Mouse (Mus musculus) CH12F3 (cell line): ENCODE measurements around the gene Agmat.
"Not testable (repeated sequence)": the region's sequence is repeated elsewhere in the genome, so short reads cannot be mapped to it uniquely, and the experiment has no call there.

Experiments used
- in situ Hi-C: fragments of 300-500 bp; cut with MboI; formaldehyde crosslinking; loops from 2 replicates; pipeline ENCODE4 v1.14.3; 2020; ENCODE audit warnings: low sequenced_read_pairs

Gene Agmat

DNA sequence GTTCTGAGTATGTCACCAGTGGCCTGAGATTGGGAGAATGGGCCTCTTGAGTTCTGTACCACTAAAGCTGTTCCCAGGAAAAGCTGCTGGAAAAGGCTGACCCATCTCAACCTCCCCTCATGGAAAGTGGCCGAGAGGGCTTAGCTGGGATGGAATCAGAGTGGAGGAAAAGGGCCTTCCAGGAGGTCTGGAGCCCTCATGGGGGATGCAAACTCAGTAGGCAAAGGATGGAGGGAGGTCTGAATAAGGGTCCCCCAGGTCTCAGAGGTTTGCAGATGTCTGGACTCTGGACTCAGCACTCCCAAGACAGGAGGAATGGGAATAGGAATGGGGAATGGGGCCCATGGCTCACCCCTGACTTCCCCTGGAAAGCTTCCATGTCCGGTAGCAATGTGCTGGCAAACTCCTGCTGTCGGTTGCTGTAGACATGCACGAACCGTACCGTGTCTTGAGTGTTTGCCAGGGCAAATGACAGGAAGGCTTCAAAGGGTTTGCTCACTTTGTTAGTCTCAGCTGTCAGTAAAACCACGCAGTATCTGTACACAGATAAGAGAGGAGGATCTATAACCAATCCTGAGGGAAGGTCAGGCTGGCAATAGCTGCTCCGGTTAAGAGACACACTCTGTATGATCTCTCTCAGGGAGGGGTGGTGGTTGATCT is 23.2 kb downstream of the Agmat start:
- in situ Hi-C loops: no loop called here

DNA sequence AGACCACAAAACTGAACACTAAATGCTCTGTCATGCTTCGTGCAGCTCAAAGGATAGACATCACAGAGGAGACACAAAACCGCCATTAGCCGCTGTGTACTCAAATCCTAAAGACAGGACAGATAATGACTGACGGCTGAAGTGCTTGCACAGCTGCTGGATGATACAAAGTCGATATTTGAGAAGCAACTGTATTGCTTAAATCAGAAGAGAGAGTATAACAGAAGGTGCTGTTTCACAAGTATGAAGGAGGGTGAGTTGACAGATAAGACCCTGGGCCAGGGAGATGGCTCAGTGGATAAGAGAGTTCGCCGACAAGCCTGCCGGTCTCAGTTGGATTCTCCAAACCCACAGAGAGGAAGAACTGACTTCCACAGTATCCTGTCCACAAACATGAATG is 25.4 kb downstream of the Agmat start:
- in situ Hi-C loops: no loop called here

DNA sequence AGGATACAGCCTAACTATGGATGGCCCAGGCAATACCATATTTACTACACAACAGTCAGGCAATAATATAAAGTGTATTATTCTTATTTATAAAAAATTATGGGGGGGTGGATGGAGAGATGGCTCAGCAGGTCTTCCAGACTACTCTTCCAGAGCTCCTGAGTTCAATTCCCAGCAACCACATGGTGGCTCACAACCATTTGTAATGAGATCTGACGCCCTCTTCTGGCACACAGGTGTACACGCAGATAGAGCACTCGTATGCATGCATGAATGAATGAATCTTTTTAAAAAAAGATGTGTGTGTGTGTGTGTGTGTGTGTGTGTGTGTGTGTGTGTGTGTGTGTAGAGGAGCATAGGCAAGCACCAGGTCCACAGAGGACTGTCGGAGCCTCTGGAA is 26.5 kb downstream of the Agmat start:
- in situ Hi-C loops: not testable (repeated sequence)

DNA sequence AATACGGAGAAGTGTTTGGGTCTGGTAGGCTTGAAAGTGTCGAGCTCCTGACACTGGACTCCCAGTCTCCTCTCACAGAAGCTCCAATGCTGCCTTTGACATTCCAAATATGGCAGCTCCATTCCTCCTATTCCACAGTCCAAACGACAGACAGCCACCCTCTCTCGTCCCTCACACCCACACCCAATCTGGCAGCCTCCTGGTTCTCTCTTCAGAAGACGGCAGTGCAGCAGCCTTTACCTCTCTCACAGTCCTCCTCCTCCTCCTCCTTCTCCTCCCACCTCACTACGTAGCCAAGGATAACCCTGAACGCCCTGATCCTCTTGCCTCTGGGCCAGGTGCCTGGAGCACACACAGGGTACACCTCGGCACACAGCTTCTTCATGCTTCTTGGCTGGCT is 33.4 kb downstream of the Agmat start:
- in situ Hi-C loops: no loop called here

DNA sequence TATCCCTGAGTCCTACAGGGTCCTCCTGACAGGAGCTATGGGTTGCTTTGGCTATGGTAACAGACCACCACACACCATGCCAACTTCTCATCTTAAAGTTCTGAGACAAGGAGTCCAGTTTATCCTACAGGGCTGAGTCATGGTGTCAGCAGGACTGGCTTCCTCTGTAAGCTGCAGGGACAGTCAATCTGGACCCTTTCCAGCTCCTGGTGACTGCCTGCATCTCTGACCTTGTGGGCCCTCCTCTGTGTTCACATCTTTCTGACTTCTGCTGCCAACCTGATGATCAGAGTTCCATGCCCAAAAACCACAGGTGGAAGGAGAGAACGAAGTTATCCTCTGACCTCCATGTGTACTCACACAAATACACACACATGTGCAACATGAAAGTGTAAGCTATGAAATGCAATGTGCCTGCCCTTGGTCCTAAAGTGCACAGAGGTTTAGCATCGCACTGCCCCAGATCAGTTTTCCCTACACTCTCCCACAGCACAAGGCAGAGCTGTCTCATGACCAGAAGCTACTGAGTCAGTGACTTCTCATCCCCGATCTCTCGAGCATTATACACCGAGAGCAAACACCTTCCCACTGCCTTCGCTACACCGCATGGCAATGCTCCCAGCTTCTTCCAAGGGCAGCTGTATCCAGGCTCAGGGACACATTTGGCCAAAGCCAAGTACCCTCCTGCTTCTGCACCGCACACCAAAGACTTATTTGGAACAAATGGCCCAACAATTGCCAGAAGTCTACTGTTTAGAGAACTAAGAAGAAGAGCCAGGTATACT is 34.9 kb downstream of the Agmat start:
- in situ Hi-C loops: no loop called here

DNA sequence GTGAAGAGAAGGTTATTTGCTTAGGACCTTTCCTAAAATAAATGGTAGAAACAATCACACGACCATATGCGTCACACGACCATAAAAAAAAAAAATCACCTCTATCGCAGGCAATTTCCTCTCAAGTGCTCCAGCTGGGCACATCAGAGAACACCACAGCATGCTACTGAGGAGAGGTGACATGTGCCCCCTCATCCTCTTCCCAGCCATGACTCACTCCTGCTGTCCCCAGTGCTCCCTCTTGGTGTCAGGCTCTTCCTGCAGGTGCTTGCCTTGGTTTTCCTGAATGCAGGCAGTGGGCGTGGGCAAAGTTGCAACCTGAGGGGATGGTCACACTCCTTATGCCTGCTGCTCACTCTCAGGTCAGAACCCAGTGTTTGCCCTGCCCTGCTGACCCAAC is 38.4 kb downstream of the Agmat start:
- in situ Hi-C loops: no loop called here

GRCm38 (mm10) chr4:141786141-141786540 is 39.7 kb downstream of the Agmat start:
- in situ Hi-C loops: no loop called here

- in situ Hi-C loops: no loop called here
These were observed 40.6 kb downstream of the Agmat start for GRCm38 (mm10) chr4:141787046-141787445.

GRCm38 (mm10) chr4:141787462-141787861 is 41.0 kb downstream of the Agmat start:
- in situ Hi-C loops: no loop called here

DNA sequence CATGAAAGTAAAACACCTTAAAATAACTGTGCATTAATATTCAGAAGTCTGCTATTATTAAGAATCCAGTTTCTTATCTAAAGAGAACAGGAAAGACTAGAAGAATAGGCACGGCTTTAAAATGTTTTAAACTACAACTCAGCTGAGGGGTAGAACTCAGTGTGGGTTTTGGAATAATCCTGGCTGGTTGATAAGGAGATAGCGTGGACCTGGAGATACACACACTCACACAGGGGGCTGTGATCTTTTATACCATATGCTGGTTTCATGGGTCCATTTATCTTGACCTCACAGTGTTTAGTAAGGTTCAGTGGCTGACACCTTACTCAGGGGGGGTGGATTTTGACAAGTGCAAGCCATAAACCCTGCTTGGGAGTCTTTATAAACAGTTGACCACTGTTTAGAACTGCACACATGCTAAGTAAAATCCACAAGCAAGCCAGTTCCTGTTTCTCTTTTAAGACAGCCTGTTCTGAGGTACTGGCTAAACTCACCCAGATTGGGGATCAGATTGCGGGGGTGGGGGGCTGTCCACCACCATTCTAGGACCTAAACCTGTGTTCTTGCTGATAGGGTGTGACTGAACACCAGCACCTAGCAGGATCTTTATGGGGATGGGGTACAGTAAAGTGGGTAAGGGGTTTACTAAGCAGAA is 43.2 kb downstream of the Agmat start:
- in situ Hi-C loops: no loop called here

DNA sequence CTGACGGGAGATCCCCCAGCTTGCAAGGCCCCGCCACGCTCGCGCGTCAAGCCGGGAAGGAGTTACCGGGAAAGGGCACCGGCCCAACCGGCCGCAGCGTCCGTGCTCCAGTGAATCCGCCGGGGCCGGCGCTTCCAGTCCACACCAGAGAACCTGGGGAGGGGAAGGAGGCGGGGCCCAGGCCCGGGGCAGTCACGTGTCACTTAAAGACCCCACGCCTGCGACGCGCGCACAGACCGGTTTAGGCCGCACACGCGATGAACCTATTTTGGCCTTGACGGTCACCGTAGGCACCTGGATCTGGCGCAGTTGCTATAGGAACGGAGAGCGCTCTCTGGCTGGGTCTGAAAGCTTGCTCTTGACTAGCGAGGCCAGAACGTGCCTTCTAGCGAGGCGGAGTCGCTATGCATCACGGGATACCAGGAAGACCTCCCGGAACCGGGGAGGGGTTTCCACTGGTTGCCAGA is 44.1 kb downstream of the Agmat start, which contains the start of gene Dnajc16:
Gene Dnajc16 (minus strand): TSS at position 408 of the 467 bp plus-strand sequence.
- in situ Hi-C loops: no loop called here

GRCm38 (mm10) chr4:141791486-141791885 is 45.0 kb downstream of the Agmat start:
- in situ Hi-C loops: no loop called here

- in situ Hi-C loops: no loop called here
These were observed 45.5 kb downstream of the Agmat start for GRCm38 (mm10) chr4:141791951-141792350.

DNA sequence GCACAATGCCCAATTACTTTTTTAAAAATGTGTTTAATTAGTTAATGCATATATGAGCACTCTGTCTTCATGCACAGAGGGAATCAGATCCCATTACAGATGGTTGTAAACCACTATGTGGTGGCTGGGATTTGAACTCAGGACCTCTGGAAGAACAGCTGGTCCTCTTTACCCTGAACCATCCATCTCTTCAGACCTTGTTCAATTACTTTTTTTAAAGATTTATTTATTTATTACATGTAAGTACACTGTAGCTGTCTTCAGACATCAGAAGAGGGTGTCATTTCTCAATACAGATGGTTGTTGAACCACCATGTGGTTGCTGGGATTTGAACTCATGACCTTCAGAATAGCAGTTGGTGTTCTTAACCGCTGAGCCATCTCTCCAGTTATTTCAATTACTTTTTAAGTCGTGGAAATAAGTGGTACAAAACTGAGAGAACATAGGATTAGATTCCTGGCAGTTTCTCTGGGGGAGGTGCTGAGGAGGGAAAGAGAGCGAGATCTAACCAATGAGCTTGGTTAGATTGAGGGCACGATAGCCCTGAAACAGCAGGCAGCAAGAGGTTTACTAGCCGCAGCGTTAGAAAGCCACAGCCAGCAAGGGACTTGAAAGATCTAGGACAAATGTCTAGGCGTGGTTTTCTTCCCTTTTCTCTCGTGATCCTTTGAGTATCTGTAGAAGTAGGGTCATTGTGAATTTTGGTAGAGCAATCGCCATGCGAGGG is 46.2 kb downstream of the Agmat start:
- in situ Hi-C loops: no loop called here

DNA sequence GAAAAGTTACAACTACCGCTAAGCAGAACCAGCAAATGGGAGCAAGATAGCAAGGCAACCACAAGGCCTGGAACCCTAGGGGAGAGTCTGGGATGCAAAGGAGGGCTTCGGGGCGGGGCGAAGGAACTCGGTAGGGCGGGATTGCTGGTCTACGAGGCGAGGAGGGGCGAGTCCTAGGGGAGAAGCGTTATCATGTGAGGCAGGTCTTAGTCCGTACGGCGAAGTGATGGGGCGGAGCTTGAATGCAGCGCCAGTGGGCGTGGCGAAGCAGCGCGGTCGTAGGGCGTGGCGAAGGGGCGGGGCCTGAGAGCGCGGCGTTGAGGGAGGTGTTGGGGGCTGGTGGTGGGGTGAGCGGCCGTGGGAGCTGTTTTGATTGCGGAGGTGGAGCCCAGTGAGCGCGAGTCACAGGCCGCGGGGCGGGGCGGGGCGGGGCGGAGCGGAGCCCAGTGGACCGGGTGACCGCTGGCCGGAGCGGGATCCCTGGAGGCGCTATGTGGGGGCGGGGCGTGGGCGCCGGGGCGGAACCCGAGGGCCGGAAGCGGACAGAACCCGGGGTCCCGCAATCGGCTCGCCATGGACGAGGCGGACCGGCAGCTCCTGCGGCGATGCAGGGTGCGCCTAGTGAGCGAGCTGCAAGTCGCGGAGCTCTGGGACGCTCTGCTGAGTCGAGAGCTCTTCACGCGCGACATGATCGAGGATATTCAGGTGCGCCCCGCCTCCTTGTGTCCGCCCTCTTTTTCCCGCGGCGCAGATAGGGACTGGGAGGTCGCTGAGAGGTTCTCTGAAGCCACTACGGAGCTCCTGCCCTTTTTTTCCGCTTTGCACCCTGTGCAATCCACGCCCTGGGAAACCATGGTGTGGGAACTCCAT is 47.0 kb downstream of the Agmat start, which contains the start of gene Casp9:
Gene Casp9 (plus strand): TSS at position 331 of the 870 bp plus-strand sequence.
- in situ Hi-C loops: no loop called here

DNA sequence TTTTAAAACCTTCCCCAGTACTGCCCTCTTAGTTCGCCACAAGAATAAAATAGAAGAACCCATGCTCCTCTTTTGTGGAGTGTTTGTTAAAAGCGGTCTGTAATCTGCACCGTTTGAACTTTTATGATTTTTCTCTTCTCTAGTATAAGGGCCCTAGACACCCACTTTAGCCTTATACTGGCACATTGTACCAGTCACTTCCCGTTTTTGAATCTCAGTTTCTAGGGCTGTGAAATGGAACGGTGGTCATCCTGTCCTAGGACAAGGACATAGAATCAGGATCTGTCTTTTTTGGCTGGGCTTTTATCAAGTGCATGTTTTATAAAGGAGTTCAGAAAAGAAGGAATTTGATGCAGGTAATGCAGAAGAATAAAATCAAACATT is 47.7 kb downstream of the Agmat start:
- in situ Hi-C loops: no loop called here

DNA sequence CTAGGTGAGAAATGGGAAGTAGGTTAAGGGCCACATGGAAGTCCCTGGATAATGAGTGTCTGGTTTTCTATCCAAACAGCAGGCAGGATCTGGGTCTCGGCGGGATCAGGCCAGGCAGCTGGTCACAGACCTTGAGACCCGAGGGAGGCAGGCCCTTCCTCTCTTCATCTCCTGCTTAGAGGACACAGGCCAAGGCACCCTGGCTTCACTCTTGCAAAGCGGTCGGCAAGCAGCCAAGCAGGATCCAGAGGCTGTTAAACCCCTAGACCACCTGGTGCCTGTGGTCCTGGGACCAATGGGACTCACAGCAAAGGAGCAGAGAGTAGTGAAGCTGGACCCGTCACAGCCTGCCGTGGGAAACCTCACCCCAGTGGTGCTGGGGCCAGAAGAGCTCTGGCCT is 49.9 kb downstream of the Agmat start:
- in situ Hi-C loops: no loop called here

GRCm38 (mm10) chr4:141796954-141797353 is 50.5 kb downstream of the Agmat start:
- in situ Hi-C loops: no loop called here

DNA sequence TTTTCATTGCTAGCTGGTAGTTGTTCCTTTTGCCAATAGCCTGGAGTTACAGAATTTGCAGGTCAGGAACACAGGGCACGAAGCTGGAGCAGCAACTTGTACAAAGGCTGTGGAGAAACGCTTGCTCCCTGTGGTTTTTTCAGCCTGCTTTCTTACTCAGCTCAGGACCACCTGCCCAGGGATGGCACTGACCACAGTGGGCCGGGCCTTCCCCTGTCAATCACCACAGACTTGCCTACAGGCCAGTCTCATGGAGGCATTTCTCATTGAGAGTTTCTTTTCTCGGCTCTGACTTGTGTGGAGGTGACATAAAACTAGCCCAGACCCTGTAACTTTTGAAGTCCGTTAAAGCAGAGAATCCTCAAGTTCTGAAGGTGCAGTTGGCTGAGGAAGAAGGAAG is 51.1 kb downstream of the Agmat start:
- in situ Hi-C loops: no loop called here

- in situ Hi-C loops: loop anchor here (25.0 kb wide), 1 partner anchor 283 kb away; the partner anchor contains the start of gene Tmem51
These were observed 57.6 kb downstream of the Agmat start for GRCm38 (mm10) chr4:141804105-141804504.
